Mouse (Mus musculus): ENCODE data around the gene Spag7. TPM values are rescaled to one million over a fixed set of nuclear protein-coding genes. Genes with fewer than 3 reads are reported as not detected.

Gene Spag7
- polyA plus RNA-seq, 1 experiment from 2014 or later, result 155 TPM

GRCm38 (mm10) chr11:70699722-70700556 lies 30.7 kb upstream of the Spag7 start, which contains the start of the genes Inca1 and Kif1c:
Gene Inca1, minus strand, starts transcription at chr11:70700155.
Gene Kif1c, plus strand, starts transcription at chr11:70700548.
- H3K9ac ChIP-seq, result peak within 1 kb of the TSS; percentile 98
- H3K4me1 ChIP-seq, result peaks cover 27% of the 10 kb centered on the region
- no peaks in the 10 kb centered on the region for H3K27me3 ChIP-seq
- H3K9me3 ChIP-seq (replicated peaks), result no peaks in the 10 kb centered on the region
- H3K4me3 ChIP-seq (replicated peaks), result peak within 1 kb of the TSS; percentile 97
- H3K4me2 ChIP-seq (replicated peaks), result peak within 1 kb of the TSS; percentile 81
- WGBS, result 1% methylated on average over 68 of the region's 69 CpGs
- peak within 1 kb of the TSS; percentile 98 for H3K27ac ChIP-seq (replicated peaks)
- peaks cover 20% of the 10 kb centered on the region for H3K36me3 ChIP-seq
- ATAC-seq (ENCODE audit: insufficient number of reproducible peaks, low FRiP score, low TSS enrichment, low read depth), result peak; percentile 94

GRCm38 (mm10) chr11:70699051-70699450 lies 29.8 kb upstream of the Spag7 start:
- H3K4me2 ChIP-seq (replicated peaks), result no peak overlapping the region
- ATAC-seq (ENCODE audit: insufficient number of reproducible peaks, low FRiP score, low TSS enrichment, low read depth), result no peak
- no peak overlapping the region for H3K27ac ChIP-seq (replicated peaks)
- no peak overlapping the region for H3K4me3 ChIP-seq (replicated peaks)
- H3K27me3 ChIP-seq, result no peaks in the 10 kb centered on the region
- no peak overlapping the region for H3K9ac ChIP-seq
- H3K9me3 ChIP-seq (replicated peaks), result no peaks in the 10 kb centered on the region
- peaks cover 27% of the 10 kb centered on the region for H3K4me1 ChIP-seq
- 68% methylated on average over 2 of the region's 2 CpGs for WGBS
- H3K36me3 ChIP-seq, result peaks cover 11% of the 10 kb centered on the region

DNA sequence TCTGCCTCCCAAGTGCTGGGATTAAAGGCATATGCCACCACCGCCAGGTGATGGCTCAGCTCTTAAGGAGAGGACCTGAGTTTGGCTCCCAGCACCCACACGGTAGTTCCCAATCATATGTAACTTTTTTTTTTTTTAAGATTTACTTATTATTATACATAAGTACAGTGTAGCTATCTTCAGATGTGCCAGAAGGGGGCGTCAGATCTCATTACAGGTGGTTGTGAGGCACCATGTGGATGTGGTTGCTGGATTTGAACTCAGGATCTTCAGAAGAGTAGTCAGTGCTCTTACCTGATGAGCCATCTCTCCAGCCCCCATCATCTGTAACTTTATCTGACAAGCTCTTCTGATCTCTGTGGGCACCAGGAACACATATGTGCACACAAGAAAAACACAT lies 28.2 kb upstream of the Spag7 start:
- no peak overlapping the region for H3K9ac ChIP-seq
- H3K36me3 ChIP-seq, result no peaks in the 10 kb centered on the region
- no peak overlapping the region for H3K4me2 ChIP-seq (replicated peaks)
- H3K4me3 ChIP-seq (replicated peaks), result no peak overlapping the region
- 62% methylated on average over 3 of the region's 3 CpGs for WGBS
- H3K27ac ChIP-seq (replicated peaks), result no peak overlapping the region
- no peak for ATAC-seq (ENCODE audit: insufficient number of reproducible peaks, low FRiP score, low TSS enrichment, low read depth)
- no peaks in the 10 kb centered on the region for H3K9me3 ChIP-seq (replicated peaks)
- H3K4me1 ChIP-seq, result peaks cover 16% of the 10 kb centered on the region
- no peaks in the 10 kb centered on the region for H3K27me3 ChIP-seq

DNA sequence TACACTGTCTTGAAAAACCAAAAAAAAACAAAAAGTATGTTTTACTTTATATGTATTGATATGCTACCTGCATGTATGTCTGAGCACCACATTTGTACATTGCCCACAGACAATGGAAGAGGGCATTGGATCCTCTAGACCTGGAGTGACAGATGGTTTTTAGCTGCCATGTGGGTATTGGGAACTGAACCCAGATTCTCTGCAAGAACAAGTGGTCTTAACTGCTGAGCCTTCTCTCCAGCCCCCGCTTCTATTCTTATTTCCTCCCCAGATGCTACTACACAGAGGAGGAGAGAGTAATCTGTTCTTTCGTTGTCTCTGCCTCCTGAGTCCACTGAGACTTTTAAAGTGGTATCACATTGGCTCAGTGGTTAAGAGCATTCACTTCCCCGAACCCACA lies 24.3 kb upstream of the Spag7 start:
- Histone ChIP-seq H3K9me3 (replicated peaks) (no peaks in the 10 kb centered on the region), H3K27ac (replicated peaks) (no peak overlapping the region), H3K4me2 (replicated peaks) (no peak overlapping the region), H3K27me3 (no peaks in the 10 kb centered on the region), H3K4me1 (peaks cover 8% of the 10 kb centered on the region), H3K36me3 (no peaks in the 10 kb centered on the region), H3K4me3 (replicated peaks) (no peak overlapping the region), H3K9ac (no peak overlapping the region)
- WGBS, result 62% methylated on average over 3 of the region's 3 CpGs
- no peak for ATAC-seq (ENCODE audit: insufficient number of reproducible peaks, low FRiP score, low TSS enrichment, low read depth)

- Histone ChIP-seq H3K27ac (replicated peaks) (no peak overlapping the region), H3K4me2 (replicated peaks) (no peak overlapping the region), H3K9me3 (replicated peaks) (no peaks in the 10 kb centered on the region), H3K9ac (no peak overlapping the region), H3K27me3 (no peaks in the 10 kb centered on the region), H3K4me1 (peaks cover 26% of the 10 kb centered on the region), H3K4me3 (replicated peaks) (no peak overlapping the region), H3K36me3 (peaks cover 11% of the 10 kb centered on the region)
- no peak for ATAC-seq (ENCODE audit: insufficient number of reproducible peaks, low FRiP score, low TSS enrichment, low read depth)
- WGBS, result 45% methylated on average over 4 of the region's 4 CpGs
These were observed 20.4 kb upstream of the Spag7 start for GRCm38 (mm10) chr11:70689578-70689977.

DNA sequence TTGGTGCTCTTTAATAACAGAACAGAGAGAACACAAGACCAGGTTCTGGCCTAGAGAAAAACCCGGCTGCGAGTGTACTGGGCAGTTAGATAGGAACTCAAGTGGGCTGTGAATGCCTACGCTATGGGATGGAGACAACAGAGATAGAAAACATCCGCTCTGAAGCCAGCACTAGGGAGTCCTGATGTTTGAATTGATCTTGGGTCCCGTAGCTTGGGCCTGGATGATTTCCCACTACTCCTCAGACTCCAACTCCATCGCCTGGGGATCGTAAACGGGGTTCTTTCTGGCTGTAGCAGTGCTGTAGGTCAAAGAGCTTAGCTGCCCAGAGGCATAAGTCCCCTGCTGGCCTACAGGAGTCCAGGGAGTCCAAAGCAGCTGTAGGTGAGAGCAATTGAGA lies 19.2 kb upstream of the Spag7 start:
- Histone ChIP-seq H3K4me2 (replicated peaks) (peak overlapping the region; percentile 80), H3K27ac (replicated peaks) (peak overlapping the region; percentile 91), H3K36me3 (peaks cover 23% of the 10 kb centered on the region), H3K4me3 (replicated peaks) (peak overlapping the region; percentile 89), H3K9ac (peak overlapping the region; percentile 59), H3K27me3 (no peaks in the 10 kb centered on the region), H3K9me3 (replicated peaks) (no peaks in the 10 kb centered on the region), H3K4me1 (peaks cover 26% of the 10 kb centered on the region)
- ATAC-seq (ENCODE audit: insufficient number of reproducible peaks, low FRiP score, low TSS enrichment, low read depth), result no peak
- WGBS, result 12% methylated on average over 8 of the region's 8 CpGs

GRCm38 (mm10) chr11:70687601-70688199 lies 18.5 kb upstream of the Spag7 start, which contains the start of gene Camta2:
Gene Camta2, minus strand, starts transcription at chr11:70688105.
- no peaks in the 10 kb centered on the region for H3K27me3 ChIP-seq
- peak within 1 kb of the TSS; percentile 89 for H3K4me3 ChIP-seq (replicated peaks)
- H3K9ac ChIP-seq, result peak within 1 kb of the TSS; percentile 59
- H3K4me2 ChIP-seq (replicated peaks), result peak within 1 kb of the TSS; percentile 80
- H3K4me1 ChIP-seq, result peaks cover 26% of the 10 kb centered on the region
- peak; percentile 88 for ATAC-seq (ENCODE audit: insufficient number of reproducible peaks, low FRiP score, low TSS enrichment, low read depth)
- H3K27ac ChIP-seq (replicated peaks), result peak within 1 kb of the TSS; percentile 91
- WGBS, result under 1% methylated on average over 52 of the region's 55 CpGs
- peaks cover 30% of the 10 kb centered on the region for H3K36me3 ChIP-seq
- H3K9me3 ChIP-seq (replicated peaks), result no peaks in the 10 kb centered on the region

- no peaks in the 10 kb centered on the region for H3K27me3 ChIP-seq
- peak; percentile 35; the same call in 1 of the 2 replicates for ATAC-seq (ENCODE audit: insufficient number of reproducible peaks, low FRiP score, low TSS enrichment, low read depth)
- 2% methylated on average over 16 of the region's 16 CpGs for WGBS
- H3K9me3 ChIP-seq (replicated peaks), result no peaks in the 10 kb centered on the region
- peaks cover 36% of the 10 kb centered on the region for H3K36me3 ChIP-seq
- peaks cover 29% of the 10 kb centered on the region for H3K4me1 ChIP-seq
- H3K4me3 ChIP-seq (replicated peaks), result peak overlapping the region; percentile 89
- H3K27ac ChIP-seq (replicated peaks), result peak overlapping the region; percentile 91
- H3K9ac ChIP-seq, result peak overlapping the region; percentile 59
- peak overlapping the region; percentile 80 for H3K4me2 ChIP-seq (replicated peaks)
These were observed 17.8 kb upstream of the Spag7 start for GRCm38 (mm10) chr11:70686901-70687566.

DNA sequence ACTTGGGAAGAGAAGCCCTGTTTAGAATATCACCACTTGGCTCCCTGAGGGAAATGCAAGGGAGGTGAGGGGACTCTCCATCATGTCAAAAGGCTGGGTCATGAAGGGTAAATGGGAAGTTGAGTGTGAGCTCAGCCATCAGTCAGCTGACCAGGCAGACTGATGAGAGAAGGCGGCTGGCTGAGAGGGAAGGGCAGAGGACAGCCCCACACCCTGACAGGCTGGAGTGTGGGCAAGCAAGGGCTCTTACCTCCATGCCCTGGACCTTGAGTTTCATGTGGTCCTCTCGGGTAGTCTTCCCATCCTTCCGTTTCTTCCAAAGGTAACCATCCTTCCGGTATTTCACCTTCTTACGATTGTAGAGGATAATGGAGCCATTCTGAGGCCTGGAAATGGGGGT lies 14.4 kb upstream of the Spag7 start:
- peaks cover 58% of the 10 kb centered on the region for H3K36me3 ChIP-seq
- no peak overlapping the region for H3K27ac ChIP-seq (replicated peaks)
- H3K4me3 ChIP-seq (replicated peaks), result no peak overlapping the region
- no peak overlapping the region for H3K4me2 ChIP-seq (replicated peaks)
- WGBS, result 86% methylated on average over 5 of the region's 5 CpGs
- H3K4me1 ChIP-seq, result peaks cover 24% of the 10 kb centered on the region
- no peaks in the 10 kb centered on the region for H3K9me3 ChIP-seq (replicated peaks)
- ATAC-seq (ENCODE audit: insufficient number of reproducible peaks, low FRiP score, low TSS enrichment, low read depth), result no peak
- H3K27me3 ChIP-seq, result no peaks in the 10 kb centered on the region
- no peak overlapping the region for H3K9ac ChIP-seq

DNA sequence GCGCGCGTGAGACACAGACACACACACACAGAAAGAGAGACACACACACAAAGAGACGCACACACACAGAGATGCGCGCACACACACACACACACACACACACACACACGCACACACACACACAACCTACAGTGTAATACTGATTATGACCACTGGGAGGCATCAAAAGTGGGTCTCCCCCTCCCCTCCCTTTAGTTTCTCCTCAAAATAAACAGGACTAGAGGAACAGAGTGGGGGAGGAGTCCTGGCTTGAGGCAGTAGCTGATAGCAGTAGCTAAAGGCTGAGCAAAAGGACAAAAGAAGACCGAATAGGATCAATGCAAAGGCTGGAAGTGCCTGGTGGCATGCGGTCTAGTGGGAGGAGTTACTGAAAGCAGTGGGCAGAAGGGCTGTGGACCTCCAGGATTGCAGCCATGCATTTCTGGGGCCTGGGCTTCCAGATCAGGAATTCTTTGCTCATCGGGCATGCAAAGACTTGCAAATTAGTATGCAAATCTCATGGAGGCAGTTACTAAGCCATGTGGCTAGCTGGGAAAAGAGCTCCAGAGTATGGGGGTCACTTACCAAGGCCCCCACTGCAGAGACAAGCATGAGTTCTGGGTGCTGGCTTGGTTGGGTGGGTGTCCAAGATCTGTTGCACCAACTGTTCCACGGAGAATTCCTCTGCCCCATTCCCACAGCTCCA lies 12.8 kb upstream of the Spag7 start:
- WGBS, result 19% methylated on average over 9 of the region's 11 CpGs
- Histone ChIP-seq H3K27ac (replicated peaks) (no peak overlapping the region), H3K4me3 (replicated peaks) (no peak overlapping the region), H3K4me2 (replicated peaks) (no peak overlapping the region), H3K4me1 (peaks cover 14% of the 10 kb centered on the region), H3K9me3 (replicated peaks) (no peaks in the 10 kb centered on the region), H3K9ac (no peak overlapping the region), H3K36me3 (peaks cover 65% of the 10 kb centered on the region), H3K27me3 (no peaks in the 10 kb centered on the region)
- ATAC-seq (ENCODE audit: insufficient number of reproducible peaks, low FRiP score, low TSS enrichment, low read depth), result no peak

- peaks cover 5% of the 10 kb centered on the region; the same call in 1 of the 2 replicates for H3K4me1 ChIP-seq
- H3K27me3 ChIP-seq, result no peaks in the 10 kb centered on the region
- H3K9me3 ChIP-seq (replicated peaks), result no peaks in the 10 kb centered on the region
- no peak overlapping the region for H3K27ac ChIP-seq (replicated peaks)
- no peak overlapping the region for H3K4me2 ChIP-seq (replicated peaks)
- ATAC-seq (ENCODE audit: insufficient number of reproducible peaks, low FRiP score, low TSS enrichment, low read depth), result no peak
- 65% methylated on average over 12 of the region's 12 CpGs for WGBS
- peaks cover 69% of the 10 kb centered on the region for H3K36me3 ChIP-seq
- H3K4me3 ChIP-seq (replicated peaks), result no peak overlapping the region
- H3K9ac ChIP-seq, result no peak overlapping the region
These were observed 12.0 kb upstream of the Spag7 start for GRCm38 (mm10) chr11:70681170-70681569.

All from embryonic facial prominence, embryonic 15.5 days (tissue).